Mouse (Mus musculus): ENCODE measurements around the gene Ttyh2.
A peak's percentile ranks its signal among the peaks of the same experiment; 100 is the strongest.

The Ttyh2 gene

DNA sequence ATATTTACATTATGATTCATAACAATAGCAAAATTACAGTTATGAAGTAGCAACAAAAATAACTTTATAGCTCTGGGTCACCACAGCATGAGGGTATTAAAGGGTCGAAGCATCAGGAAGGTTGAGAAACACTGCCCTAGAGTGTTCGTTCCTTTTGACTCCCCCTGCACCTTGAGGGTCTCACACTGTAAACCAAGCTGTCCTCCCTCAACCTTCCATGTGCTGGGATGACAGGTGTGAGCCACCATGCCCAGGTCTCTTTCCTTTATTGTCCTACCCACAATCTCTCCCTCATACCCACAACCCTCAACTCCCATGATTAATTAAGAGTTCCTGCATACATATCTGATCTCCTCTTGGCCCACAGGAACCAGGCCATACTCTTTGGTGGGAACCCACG lies 36.2 kb downstream of the Ttyh2 start:
- DNase-seq (ENCODE audit: low spot score), result no peak

GRCm38 (mm10) chr11:114711861-114712260 lies 36.6 kb downstream of the Ttyh2 start:
- no peak for DNase-seq (ENCODE audit: low spot score)

DNA sequence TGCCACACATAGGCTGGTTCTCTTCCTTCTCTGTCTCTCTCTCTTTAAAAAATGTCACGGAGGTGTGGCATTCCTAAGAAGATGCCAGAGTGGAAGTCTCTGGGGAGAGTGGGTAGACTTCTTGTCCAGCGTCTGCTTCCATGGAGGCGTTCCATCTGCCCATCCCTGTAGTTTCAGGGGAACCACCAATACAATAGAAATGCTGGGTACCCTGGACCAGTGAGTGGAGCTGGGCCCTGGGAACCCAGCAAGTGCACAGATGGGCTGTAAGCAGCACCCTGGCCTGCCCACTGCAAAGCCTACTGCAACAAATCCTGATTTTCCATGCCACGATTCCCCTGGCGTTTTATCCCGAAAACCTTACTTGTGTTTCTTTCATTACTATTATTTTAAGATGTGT lies 39.3 kb downstream of the Ttyh2 start:
- no peak for DNase-seq (ENCODE audit: low spot score)

DNA sequence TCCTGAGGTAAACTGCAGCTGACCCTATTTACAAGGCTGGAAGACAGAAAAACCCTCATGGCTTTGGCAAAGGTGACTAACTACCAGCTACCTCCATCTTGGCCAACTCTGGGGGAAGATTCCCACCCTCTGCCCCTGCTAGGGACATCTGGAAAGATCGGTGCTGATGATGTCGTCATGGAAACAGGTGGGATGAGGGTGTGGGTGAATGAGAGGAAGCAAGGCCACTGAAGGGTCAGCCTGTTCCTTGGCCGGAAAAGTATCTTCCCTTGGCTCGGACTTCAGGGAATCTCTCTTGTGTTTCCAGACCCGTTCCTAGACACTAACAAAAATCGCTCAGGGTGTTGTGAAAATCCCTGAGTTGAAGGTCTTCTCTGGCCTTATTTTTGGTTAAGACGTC lies 40.3 kb downstream of the Ttyh2 start:
- DNase-seq (ENCODE audit: low spot score), result no peak

GRCm38 (mm10) chr11:114720535-114720934 lies 45.3 kb downstream of the Ttyh2 start:
- DNase-seq (ENCODE audit: low spot score), result no peak

- no peak for DNase-seq (ENCODE audit: low spot score)
Measured at GRCm38 (mm10) chr11:114722438-114722837, 47.2 kb downstream of the Ttyh2 start.

- DNase-seq (ENCODE audit: low spot score), result no peak
Measured at GRCm38 (mm10) chr11:114723030-114723429, 47.8 kb downstream of the Ttyh2 start.

DNA sequence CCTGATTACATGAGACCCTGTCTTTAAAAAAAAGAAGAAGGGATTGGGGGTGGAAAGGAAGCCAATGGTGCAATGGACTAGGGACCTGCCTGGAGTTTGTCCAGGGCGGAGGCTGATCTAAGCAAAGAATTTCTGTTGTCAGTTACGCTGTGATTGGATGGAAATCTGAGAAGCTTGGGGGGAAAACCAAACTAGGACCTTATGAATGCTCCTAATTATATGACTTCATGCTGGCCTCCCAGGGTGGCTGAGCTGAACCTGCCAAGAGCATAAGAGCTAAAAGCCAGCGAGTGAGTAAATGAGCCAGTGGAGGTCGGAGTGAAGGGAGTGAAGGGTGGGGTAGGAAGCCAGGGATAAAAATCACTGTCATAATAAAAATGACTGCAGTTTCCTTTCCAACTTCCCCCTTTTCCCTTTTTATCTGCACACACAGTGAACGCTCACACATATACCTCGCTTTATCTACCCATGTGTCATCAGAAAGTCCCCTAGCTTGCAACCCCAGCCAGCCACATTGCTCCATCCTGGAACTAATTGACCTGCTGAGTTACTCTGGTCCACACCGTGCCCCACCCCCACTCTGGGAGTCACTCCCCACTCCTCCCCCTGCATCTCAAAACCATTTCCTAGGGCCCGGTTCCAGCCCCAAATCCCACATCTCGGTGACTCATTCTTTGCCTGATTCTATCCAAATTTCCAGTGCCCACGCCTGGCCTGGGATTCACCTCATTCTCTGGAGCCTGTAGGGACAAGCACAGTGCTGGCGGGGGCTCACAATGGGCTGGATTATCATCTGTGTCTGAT lies 49.8 kb downstream of the Ttyh2 start:
- peak; percentile 12 for DNase-seq (ENCODE audit: low spot score)

- DNase-seq (ENCODE audit: low spot score), result peak; percentile 79
Measured at GRCm38 (mm10) chr11:114726965-114727825, 52.0 kb downstream of the Ttyh2 start, which contains the start of gene Dnaic2. Dnaic2 (plus strand) TSS chr11:114727408.

DNA sequence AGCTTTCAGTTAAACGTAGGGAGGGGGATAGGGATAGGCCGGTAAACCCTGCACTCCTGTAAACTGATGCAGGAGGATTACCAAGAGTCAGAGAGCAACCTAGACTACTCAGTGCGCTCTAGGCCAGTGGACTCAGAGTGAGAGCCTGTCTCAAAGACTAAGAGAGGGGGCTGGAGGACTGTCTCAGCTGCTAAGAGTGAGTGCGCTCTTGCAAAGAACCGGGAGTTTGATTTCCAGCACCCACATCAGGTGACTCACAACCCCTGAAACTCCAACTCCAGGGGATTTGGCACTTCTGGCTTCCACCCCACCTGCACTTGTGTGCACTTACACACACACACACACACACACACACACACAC lies 52.6 kb downstream of the Ttyh2 start:
- no peak for DNase-seq (ENCODE audit: low spot score)

- DNase-seq (ENCODE audit: low spot score), result no peak
Measured at GRCm38 (mm10) chr11:114728333-114728732, 53.1 kb downstream of the Ttyh2 start.

GRCm38 (mm10) chr11:114729832-114730363 lies 54.7 kb downstream of the Ttyh2 start:
- DNase-seq (ENCODE audit: low spot score), result no peak

- DNase-seq (ENCODE audit: low spot score), result no peak
Measured at GRCm38 (mm10) chr11:114731711-114732110, 56.5 kb downstream of the Ttyh2 start.

- DNase-seq (ENCODE audit: low spot score), result no peak
Measured at GRCm38 (mm10) chr11:114732890-114733289, 57.7 kb downstream of the Ttyh2 start.

- DNase-seq (ENCODE audit: low spot score), result no peak
Measured at GRCm38 (mm10) chr11:114736111-114736510, 60.9 kb downstream of the Ttyh2 start.

DNA sequence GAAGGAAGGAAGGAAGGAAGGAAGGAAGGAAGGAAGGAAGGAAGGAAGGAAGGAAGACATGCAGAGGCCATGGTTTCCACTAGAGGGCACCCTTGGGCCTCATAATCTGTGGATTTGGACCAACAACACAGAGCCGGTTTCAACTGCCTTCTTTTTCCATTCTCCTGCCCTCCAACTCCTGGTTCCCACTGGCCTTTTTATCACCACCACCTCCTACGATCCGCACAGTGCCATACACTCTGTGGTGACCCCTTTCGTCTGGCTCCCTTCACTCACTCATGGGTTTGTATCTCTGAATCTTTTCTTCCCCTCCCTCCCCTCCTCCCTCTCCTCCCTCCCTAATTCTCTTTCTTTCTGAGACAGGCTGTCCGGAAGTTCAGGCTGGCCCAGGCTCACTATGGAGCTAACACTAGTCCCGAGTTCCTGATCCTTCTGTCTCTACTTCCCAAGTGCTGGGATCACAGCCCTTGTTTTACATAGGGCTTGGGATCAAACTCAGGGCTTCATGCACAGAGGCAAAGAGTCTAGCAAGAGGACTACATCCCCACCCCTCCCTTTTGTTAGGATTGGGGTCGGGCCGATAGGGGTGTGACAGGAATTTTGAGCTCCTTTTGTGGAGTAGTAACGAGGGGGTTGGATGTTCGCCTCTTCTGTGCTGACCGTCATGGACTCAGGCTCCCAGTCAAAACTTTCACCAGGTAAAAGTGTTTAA lies 61.8 kb downstream of the Ttyh2 start:
- DNase-seq (ENCODE audit: low spot score), result no peak

DNA sequence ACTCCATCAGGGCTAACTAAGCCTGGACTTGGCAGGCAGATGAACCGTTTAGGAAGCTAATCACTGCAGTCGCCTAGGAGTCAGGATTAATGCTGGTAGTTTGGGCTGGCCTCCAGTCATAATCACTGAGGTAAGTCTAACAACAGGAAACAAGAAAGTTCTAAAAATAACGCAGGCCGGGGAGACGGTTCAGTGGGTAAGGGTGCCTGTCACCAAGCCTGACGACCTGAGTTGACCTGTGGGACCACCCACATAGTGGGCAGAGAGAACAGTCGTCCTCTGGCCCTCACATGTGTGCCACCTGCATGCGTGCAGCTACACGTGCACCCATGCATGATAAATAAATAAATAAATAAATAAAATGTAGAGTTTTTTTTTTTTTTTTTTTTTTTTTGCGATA lies 65.4 kb downstream of the Ttyh2 start:
- DNase-seq (ENCODE audit: low spot score), result no peak

- DNase-seq (ENCODE audit: low spot score), result no peak
Measured at GRCm38 (mm10) chr11:114741451-114741850, 66.2 kb downstream of the Ttyh2 start.

DNA sequence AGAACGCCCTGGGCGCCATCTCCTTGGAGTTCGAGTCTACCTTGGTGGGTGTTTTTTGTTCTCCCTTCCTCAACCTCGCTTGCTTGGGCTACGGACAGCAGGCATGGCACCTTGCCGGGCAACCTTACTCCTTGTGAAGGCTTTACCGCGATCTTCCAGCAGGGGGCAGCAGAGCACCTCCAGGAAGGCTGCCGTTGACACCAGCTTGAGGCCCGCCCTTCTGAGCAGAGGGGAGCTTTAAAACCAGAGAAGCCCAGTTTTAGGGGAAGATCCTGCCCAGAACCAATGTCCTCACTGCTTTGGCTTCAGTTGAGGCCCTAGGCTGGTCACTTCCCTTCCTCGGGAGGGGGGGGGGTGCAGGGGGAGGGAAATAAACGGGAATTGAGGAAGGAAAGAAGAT lies 69.9 kb downstream of the Ttyh2 start:
- DNase-seq (ENCODE audit: low spot score), result peak; percentile 88

DNA sequence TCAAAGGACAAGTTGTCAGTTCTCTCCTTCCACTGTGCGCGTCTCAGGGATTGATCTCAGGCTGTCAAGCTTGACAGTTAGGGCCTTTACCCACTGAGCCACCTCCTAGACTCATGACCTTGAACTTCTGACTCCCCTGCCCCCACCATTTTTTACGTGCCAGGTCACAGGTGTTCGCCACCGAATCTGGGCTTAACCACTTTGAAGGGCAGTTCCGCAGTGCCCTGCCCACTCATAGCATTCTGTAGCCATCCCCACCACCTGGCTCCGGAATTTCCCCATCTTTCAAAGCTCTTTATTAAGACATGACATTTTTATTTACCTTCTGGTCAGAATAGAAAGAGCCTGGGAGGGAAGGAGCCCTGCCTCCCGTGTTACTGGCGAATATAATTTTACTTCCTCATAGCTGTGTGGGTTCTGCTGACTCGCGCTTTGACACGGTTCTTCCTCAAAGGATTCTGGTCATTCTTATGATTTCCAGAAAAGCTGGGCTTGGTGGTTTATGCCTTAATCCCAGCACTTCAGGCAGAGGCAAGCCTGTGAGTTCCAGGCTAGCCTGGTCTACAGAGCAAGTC lies 72.4 kb downstream of the Ttyh2 start:
- no peak for DNase-seq (ENCODE audit: low spot score)

DNA sequence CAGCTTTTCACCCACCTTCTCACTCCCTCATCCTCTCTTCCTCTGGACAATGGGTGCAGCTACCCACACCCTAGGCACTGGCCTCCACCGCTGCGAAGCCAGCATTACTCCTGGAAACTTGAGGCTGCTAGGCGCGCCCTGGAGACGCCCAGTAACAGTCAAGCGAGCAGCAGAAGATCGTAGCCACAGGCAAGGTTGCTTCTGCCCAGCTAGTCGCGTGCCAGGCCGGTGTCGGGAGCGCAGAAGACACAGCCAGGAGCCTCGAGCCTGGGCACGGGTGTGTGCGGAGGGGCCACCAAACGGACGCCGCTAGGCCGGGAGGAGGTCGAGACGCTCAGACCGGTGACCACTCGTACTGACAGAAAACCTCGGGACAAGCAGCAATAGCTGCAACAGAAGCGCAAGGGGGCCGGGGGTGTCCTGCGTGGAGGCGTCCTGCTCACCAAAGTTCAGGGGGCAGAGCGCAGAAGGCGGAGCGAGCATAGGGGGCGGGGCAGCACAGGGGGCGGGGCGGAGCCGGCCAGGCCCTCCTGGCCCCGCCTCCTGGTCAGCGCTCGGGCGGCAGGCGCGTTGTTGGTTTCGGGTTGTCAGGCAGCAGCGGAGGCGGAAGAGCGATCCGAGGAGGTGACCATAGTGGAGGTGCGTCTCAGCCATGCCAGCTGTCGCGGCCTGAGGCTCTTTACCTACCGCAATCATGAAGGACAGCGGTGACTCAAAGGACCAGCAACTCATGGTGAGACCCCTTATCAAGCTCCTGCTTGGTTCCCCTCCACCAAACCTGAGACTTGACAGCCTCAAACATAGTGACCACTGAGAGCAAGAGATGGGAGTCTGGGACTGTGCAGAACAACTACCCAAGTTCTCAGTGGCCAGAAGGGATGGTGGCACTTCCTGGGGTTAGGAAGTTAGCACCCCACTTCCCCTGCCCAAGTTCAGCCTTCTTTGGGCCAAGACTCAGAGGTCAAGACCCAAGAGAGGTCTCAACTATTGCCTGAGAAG lies 89.9 kb downstream of the Ttyh2 start, which contains the start of gene Kif19a:
Kif19a (plus strand) TSS at position 569 of the 999 bp plus-strand sequence.
- DNase-seq (ENCODE audit: low spot score), result peak; percentile 43
